Mouse (Mus musculus): ENCODE data around the gene Ager. TPM values are rescaled to one million over a fixed set of nuclear protein-coding genes. Genes with fewer than 3 reads are reported as not detected.

Gene Ager
- 2.3 and 2.4 TPM in 2 replicates for polyA plus RNA-seq (2015; fragmentation: Nextera tagmentation; extraction: Ambion mirVana)

- Histone ChIP-seq H3K27ac (ENCODE audit: low read length) (peak within 1 kb of the TSS; percentile 28), H3K4me3 (ENCODE audit: low read length) (no peak within 1 kb of the TSS), H3K9ac (ENCODE audit: low read depth, low read length) (peak within 1 kb of the TSS; percentile 40; the same call in 1 of the 2 replicates), H3K9me3 (ENCODE audit: control insufficient read depth, low read length) (no peaks in the 10 kb centered on the region), H3K36me3 (ENCODE audit: control insufficient read depth, insufficient read depth, low read length) (peaks cover 19% of the 10 kb centered on the region), H3K4me2 (ENCODE audit: low read depth, low read length) (no peak within 1 kb of the TSS), H3K4me1 (ENCODE audit: control insufficient read depth, insufficient read depth, low read length) (peaks cover 35% of the 10 kb centered on the region), H3K27me3 (replicated peaks; ENCODE audit: control insufficient read depth, insufficient read depth, low read length) (no peaks in the 10 kb centered on the region)
- WGBS: 12% methylated on average over 6 of the region's 6 CpGs
- ATAC-seq: no peak
Observed at GRCm38 (mm10) chr17:34597566-34598095, at the start of gene Ager. Gene Ager (plus strand): TSS chr17:34597862.

GRCm38 (mm10) chr17:34549156-34549555 is 48.5 kb upstream of the Ager start:
- WGBS: 86% methylated on average over 3 of the region's 3 CpGs
- Histone ChIP-seq H3K4me3 (ENCODE audit: low read length) (no peak overlapping the region), H3K27ac (ENCODE audit: low read length) (no peak overlapping the region)

GRCm38 (mm10) chr17:34549843-34550242 is 47.8 kb upstream of the Ager start:
- H3K4me3 ChIP-seq (ENCODE audit: low read length): no peak overlapping the region
- H3K27ac ChIP-seq (ENCODE audit: low read length): no peak overlapping the region
- H3K9me3 ChIP-seq (ENCODE audit: control insufficient read depth, low read length): no peaks in the 10 kb centered on the region
- H3K27me3 ChIP-seq (replicated peaks; ENCODE audit: control insufficient read depth, insufficient read depth, low read length): no peaks in the 10 kb centered on the region
- no peak overlapping the region for H3K4me2 ChIP-seq (ENCODE audit: low read depth, low read length)
- 61% methylated on average over 2 of the region's 2 CpGs for WGBS
- H3K4me1 ChIP-seq (ENCODE audit: control insufficient read depth, insufficient read depth, low read length): no peaks in the 10 kb centered on the region
- H3K36me3 ChIP-seq (ENCODE audit: control insufficient read depth, insufficient read depth, low read length): no peaks in the 10 kb centered on the region
- H3K9ac ChIP-seq (ENCODE audit: low read depth, low read length): no peak overlapping the region
- ATAC-seq: peak; percentile 61; the same call in 1 of the 2 replicates

More at GRCm38 (mm10) chr17:34549156-34549555, 48.5 kb upstream of the Ager start:
- Histone ChIP-seq H3K9ac (ENCODE audit: low read depth, low read length) (no peak overlapping the region), H3K27me3 (replicated peaks; ENCODE audit: control insufficient read depth, insufficient read depth, low read length) (no peaks in the 10 kb centered on the region), H3K4me2 (ENCODE audit: low read depth, low read length) (no peak overlapping the region), H3K9me3 (ENCODE audit: control insufficient read depth, low read length) (no peaks in the 10 kb centered on the region), H3K36me3 (ENCODE audit: control insufficient read depth, insufficient read depth, low read length) (no peaks in the 10 kb centered on the region), H3K4me1 (ENCODE audit: control insufficient read depth, insufficient read depth, low read length) (no peaks in the 10 kb centered on the region)
- no peak for ATAC-seq

GRCm38 (mm10) chr17:34555483-34555882 is 42.2 kb upstream of the Ager start:
- no peaks in the 10 kb centered on the region for H3K27me3 ChIP-seq (replicated peaks; ENCODE audit: control insufficient read depth, insufficient read depth, low read length)
- H3K36me3 ChIP-seq (ENCODE audit: control insufficient read depth, insufficient read depth, low read length): no peaks in the 10 kb centered on the region
- no peaks in the 10 kb centered on the region for H3K9me3 ChIP-seq (ENCODE audit: control insufficient read depth, low read length)
- 18% methylated on average over 5 of the region's 5 CpGs for WGBS
- no peak overlapping the region for H3K9ac ChIP-seq (ENCODE audit: low read depth, low read length)
- 0 out of 2 replicates have a peak, but pooled peaks cover 3% of the 10 kb centered on the region for H3K4me1 ChIP-seq (ENCODE audit: control insufficient read depth, insufficient read depth, low read length)
- no peak overlapping the region for H3K4me3 ChIP-seq (ENCODE audit: low read length)
- ATAC-seq: no peak; the same call in 1 of the 2 replicates
- H3K27ac ChIP-seq (ENCODE audit: low read length): no peak overlapping the region
- no peak overlapping the region for H3K4me2 ChIP-seq (ENCODE audit: low read depth, low read length)

DNA sequence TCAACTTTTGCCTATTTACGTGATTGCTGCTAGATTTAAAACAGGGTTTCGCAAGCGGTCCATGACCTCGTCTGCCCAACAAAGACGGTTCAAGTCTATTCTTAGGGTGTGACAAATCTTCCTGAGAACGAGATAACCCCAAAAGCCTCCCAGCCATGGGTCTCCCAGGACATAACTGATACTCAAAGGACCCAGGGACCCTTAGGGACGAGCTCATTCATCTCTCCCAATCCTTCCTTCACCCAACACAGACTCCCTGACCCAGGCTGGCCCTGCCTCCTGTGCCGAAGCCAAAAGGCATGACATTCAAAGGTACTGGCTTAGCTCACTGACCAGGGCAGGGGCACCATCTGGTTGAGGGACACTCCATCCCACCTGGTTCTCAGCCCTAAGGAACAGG is 41.3 kb upstream of the Ager start:
- no peak overlapping the region for H3K4me3 ChIP-seq (ENCODE audit: low read length)
- 79% methylated on average over 8 of the region's 8 CpGs for WGBS
- H3K27ac ChIP-seq (ENCODE audit: low read length): no peak overlapping the region
- H3K4me2 ChIP-seq (ENCODE audit: low read depth, low read length): no peak overlapping the region
- H3K36me3 ChIP-seq (ENCODE audit: control insufficient read depth, insufficient read depth, low read length): no peaks in the 10 kb centered on the region
- H3K9ac ChIP-seq (ENCODE audit: low read depth, low read length): no peak overlapping the region
- H3K27me3 ChIP-seq (replicated peaks; ENCODE audit: control insufficient read depth, insufficient read depth, low read length): no peaks in the 10 kb centered on the region
- no peaks in the 10 kb centered on the region for H3K9me3 ChIP-seq (ENCODE audit: control insufficient read depth, low read length)
- 0 out of 2 replicates have a peak, but pooled peaks cover 3% of the 10 kb centered on the region for H3K4me1 ChIP-seq (ENCODE audit: control insufficient read depth, insufficient read depth, low read length)
- no peak for ATAC-seq

GRCm38 (mm10) chr17:34557411-34557810 is 40.3 kb upstream of the Ager start:
- Histone ChIP-seq H3K9me3 (ENCODE audit: control insufficient read depth, low read length) (no peaks in the 10 kb centered on the region), H3K4me3 (ENCODE audit: low read length) (no peak overlapping the region), H3K9ac (ENCODE audit: low read depth, low read length) (no peak overlapping the region), H3K27ac (ENCODE audit: low read length) (no peak overlapping the region), H3K4me1 (ENCODE audit: control insufficient read depth, insufficient read depth, low read length) (0 out of 2 replicates have a peak, but pooled peaks cover 3% of the 10 kb centered on the region), H3K36me3 (ENCODE audit: control insufficient read depth, insufficient read depth, low read length) (no peaks in the 10 kb centered on the region), H3K27me3 (replicated peaks; ENCODE audit: control insufficient read depth, insufficient read depth, low read length) (no peaks in the 10 kb centered on the region), H3K4me2 (ENCODE audit: low read depth, low read length) (no peak overlapping the region)
- no peak for ATAC-seq
- whole genome bisulfite sequencing: 68% methylated on average over 11 of the region's 11 CpGs

DNA sequence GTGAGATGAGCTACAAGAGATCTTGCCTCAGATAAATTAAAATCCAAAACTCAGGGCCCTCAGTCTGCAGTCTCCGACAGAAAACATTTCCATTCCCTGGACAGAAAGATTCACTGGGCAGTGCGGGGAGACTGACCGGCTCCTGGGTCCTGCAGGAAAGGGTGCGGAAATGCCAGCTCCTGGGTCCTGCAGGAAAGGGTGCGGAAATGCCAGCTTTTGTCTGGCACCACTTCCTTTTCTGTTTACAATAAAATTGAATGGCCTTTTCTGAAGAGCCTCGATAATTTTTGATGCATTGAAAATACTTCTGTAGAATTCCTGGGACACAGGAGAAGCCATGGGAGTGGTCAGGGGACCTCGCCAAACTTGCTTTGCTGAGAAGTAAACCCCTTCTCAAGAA is 38.5 kb upstream of the Ager start:
- Histone ChIP-seq H3K27ac (ENCODE audit: low read length) (no peak overlapping the region), H3K4me3 (ENCODE audit: low read length) (no peak overlapping the region), H3K4me2 (ENCODE audit: low read depth, low read length) (no peak overlapping the region), H3K27me3 (replicated peaks; ENCODE audit: control insufficient read depth, insufficient read depth, low read length) (no peaks in the 10 kb centered on the region), H3K36me3 (ENCODE audit: control insufficient read depth, insufficient read depth, low read length) (no peaks in the 10 kb centered on the region), H3K4me1 (ENCODE audit: control insufficient read depth, insufficient read depth, low read length) (peaks cover 6% of the 10 kb centered on the region), H3K9ac (ENCODE audit: low read depth, low read length) (no peak overlapping the region), H3K9me3 (ENCODE audit: control insufficient read depth, low read length) (no peaks in the 10 kb centered on the region)
- 78% methylated on average over 7 of the region's 7 CpGs for WGBS
- no peak for ATAC-seq

DNA sequence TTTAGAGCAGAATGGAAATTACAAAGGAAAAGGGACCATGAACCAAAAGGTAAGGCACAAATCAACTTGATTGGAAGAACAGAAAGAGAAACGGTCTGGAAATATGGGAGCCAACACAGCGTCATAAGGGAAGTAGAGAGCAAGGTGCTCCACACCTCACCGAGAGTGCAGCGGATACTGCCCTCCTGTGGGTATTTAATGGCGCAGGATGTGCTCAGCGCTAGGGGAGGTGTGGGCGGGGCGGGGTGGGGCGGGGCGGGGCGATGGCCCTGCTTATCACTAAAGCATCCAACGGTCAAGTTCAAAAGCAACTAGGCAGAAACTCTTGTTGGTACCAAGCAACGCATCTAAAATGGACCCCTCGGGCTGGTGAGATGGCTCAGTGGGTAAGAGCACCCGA is 37.8 kb upstream of the Ager start:
- Histone ChIP-seq H3K4me1 (ENCODE audit: control insufficient read depth, insufficient read depth, low read length) (peaks cover 9% of the 10 kb centered on the region), H3K27me3 (replicated peaks; ENCODE audit: control insufficient read depth, insufficient read depth, low read length) (no peaks in the 10 kb centered on the region), H3K4me3 (ENCODE audit: low read length) (no peak overlapping the region), H3K9me3 (ENCODE audit: control insufficient read depth, low read length) (no peaks in the 10 kb centered on the region), H3K36me3 (ENCODE audit: control insufficient read depth, insufficient read depth, low read length) (no peaks in the 10 kb centered on the region), H3K27ac (ENCODE audit: low read length) (no peak overlapping the region), H3K4me2 (ENCODE audit: low read depth, low read length) (no peak overlapping the region), H3K9ac (ENCODE audit: low read depth, low read length) (no peak overlapping the region)
- ATAC-seq: peak; percentile 73
- WGBS: 26% methylated on average over 15 of the region's 15 CpGs

- WGBS: 93% methylated on average over 6 of the region's 6 CpGs
- H3K27me3 ChIP-seq (replicated peaks; ENCODE audit: control insufficient read depth, insufficient read depth, low read length): no peaks in the 10 kb centered on the region
- H3K4me1 ChIP-seq (ENCODE audit: control insufficient read depth, insufficient read depth, low read length): peaks cover 9% of the 10 kb centered on the region
- H3K9me3 ChIP-seq (ENCODE audit: control insufficient read depth, low read length): no peaks in the 10 kb centered on the region
- H3K27ac ChIP-seq (ENCODE audit: low read length): no peak overlapping the region
- no peak overlapping the region for H3K4me3 ChIP-seq (ENCODE audit: low read length)
- H3K36me3 ChIP-seq (ENCODE audit: control insufficient read depth, insufficient read depth, low read length): no peaks in the 10 kb centered on the region
- ATAC-seq: no peak
- H3K9ac ChIP-seq (ENCODE audit: low read depth, low read length): no peak overlapping the region
- no peak overlapping the region for H3K4me2 ChIP-seq (ENCODE audit: low read depth, low read length)
Observed at GRCm38 (mm10) chr17:34560438-34560837, 37.2 kb upstream of the Ager start.

DNA sequence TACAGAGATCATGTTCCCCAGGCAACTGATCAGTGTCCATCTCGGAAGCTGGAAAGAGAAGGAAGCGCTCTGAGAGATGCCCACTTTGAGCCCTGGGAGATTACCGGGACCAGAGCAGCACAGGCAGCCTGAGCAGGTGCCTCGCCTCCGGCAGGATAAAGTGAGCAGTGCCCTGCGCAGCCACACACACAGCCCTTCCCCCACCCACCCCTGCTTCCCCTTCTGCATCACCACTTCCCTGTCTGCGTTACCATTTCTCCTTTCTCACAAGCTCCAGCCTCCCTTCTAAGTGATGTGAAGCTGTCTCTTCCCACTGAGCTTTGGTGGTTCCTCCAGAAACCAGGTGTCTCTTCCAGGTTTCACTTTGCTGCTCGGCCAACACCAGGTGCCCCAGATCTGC is 36.5 kb upstream of the Ager start:
- Histone ChIP-seq H3K9me3 (ENCODE audit: control insufficient read depth, low read length) (no peaks in the 10 kb centered on the region), H3K4me2 (ENCODE audit: low read depth, low read length) (no peak overlapping the region), H3K9ac (ENCODE audit: low read depth, low read length) (no peak overlapping the region), H3K27ac (ENCODE audit: low read length) (peak overlapping the region; percentile 35; the same call in 1 of the 2 replicates), H3K36me3 (ENCODE audit: control insufficient read depth, insufficient read depth, low read length) (no peaks in the 10 kb centered on the region), H3K4me3 (ENCODE audit: low read length) (no peak overlapping the region), H3K27me3 (replicated peaks; ENCODE audit: control insufficient read depth, insufficient read depth, low read length) (no peaks in the 10 kb centered on the region), H3K4me1 (ENCODE audit: control insufficient read depth, insufficient read depth, low read length) (peaks cover 9% of the 10 kb centered on the region)
- no peak for ATAC-seq
- 47% methylated on average over 8 of the region's 8 CpGs for WGBS
